Mouse (Mus musculus): Measurements from ENCODE around the gene Fbxl8. TPM values are rescaled to one million over a fixed set of nuclear protein-coding genes. Genes with fewer than 3 reads are reported as not detected.
A peak's percentile ranks its signal among the peaks of the same experiment; 100 is the strongest.

Gene Fbxl8
- polyA plus RNA-seq, 1 experiment from 2014 or later = 0.96 TPM

GRCm38 (mm10) chr8:105254966-105255350, 9.5 kb upstream of the Fbxl8 start, which contains the start of gene B3gnt9:
B3gnt9 (minus strand) TSS chr8:105255153.
- WGBS = 3% methylated on average over 14 of the region's 14 CpGs
- Histone ChIP-seq H3K9me3 (ENCODE audit: control insufficient read depth, low read length) (no peaks in the 10 kb centered on the region), H3K4me2 (ENCODE audit: low read length) (peak within 1 kb of the TSS; percentile 98), H3K4me1 (replicated peaks; ENCODE audit: control insufficient read depth, insufficient read depth, low read length) (peaks cover 23% of the 10 kb centered on the region), H3K36me3 (ENCODE audit: control insufficient read depth, insufficient read depth) (peaks cover 6% of the 10 kb centered on the region), H3K27me3 (replicated peaks; ENCODE audit: control insufficient read depth, insufficient read depth, low read length) (peaks cover 30% of the 10 kb centered on the region), H3K27ac (ENCODE audit: low read length) (no peak within 1 kb of the TSS), H3K9ac (replicated peaks; ENCODE audit: low read depth, low read length) (peak within 1 kb of the TSS; percentile 78), H3K4me3 (replicated peaks; ENCODE audit: low read length) (peak within 1 kb of the TSS; percentile 64)
- ATAC-seq = no peak

GRCm38 (mm10) chr8:105257318-105258114, 6.9 kb upstream of the Fbxl8 start:
- peaks cover 51% of the 10 kb centered on the region for H3K27me3 ChIP-seq (replicated peaks; ENCODE audit: control insufficient read depth, insufficient read depth, low read length)
- H3K4me3 ChIP-seq (replicated peaks; ENCODE audit: low read length) = no peak overlapping the region
- no peak overlapping the region for H3K27ac ChIP-seq (ENCODE audit: low read length)
- peaks cover 2% of the 10 kb centered on the region; the same call in 1 of the 2 replicates for H3K9me3 ChIP-seq (ENCODE audit: control insufficient read depth, low read length)
- H3K4me1 ChIP-seq (replicated peaks; ENCODE audit: control insufficient read depth, insufficient read depth, low read length) = peaks cover 24% of the 10 kb centered on the region
- H3K4me2 ChIP-seq (ENCODE audit: low read length) = no peak overlapping the region
- no peaks in the 10 kb centered on the region for H3K36me3 ChIP-seq (ENCODE audit: control insufficient read depth, insufficient read depth)
- WGBS = 68% methylated on average over 7 of the region's 7 CpGs
- H3K9ac ChIP-seq (replicated peaks; ENCODE audit: low read depth, low read length) = no peak overlapping the region
- no peak for ATAC-seq

- Histone ChIP-seq H3K9me3 (ENCODE audit: control insufficient read depth, low read length) (peaks cover 2% of the 10 kb centered on the region; the same call in 1 of the 2 replicates), H3K27ac (ENCODE audit: low read length) (no peak overlapping the region), H3K27me3 (replicated peaks; ENCODE audit: control insufficient read depth, insufficient read depth, low read length) (peaks cover 55% of the 10 kb centered on the region), H3K4me1 (replicated peaks; ENCODE audit: control insufficient read depth, insufficient read depth, low read length) (peaks cover 22% of the 10 kb centered on the region), H3K36me3 (ENCODE audit: control insufficient read depth, insufficient read depth) (no peaks in the 10 kb centered on the region), H3K9ac (replicated peaks; ENCODE audit: low read depth, low read length) (peak overlapping the region; percentile 13; the same call in 1 of the 2 replicates), H3K4me3 (replicated peaks; ENCODE audit: low read length) (peak overlapping the region; percentile 35), H3K4me2 (ENCODE audit: low read length) (peak overlapping the region; percentile 55)
- WGBS = 1% methylated on average over 55 of the region's 55 CpGs
- peak; percentile 35 for ATAC-seq
Observed at GRCm38 (mm10) chr8:105258911-105259720, 5.3 kb upstream of the Fbxl8 start.

GRCm38 (mm10) chr8:105259721-105260320, 4.6 kb upstream of the Fbxl8 start:
- ATAC-seq = peak; percentile 56
- peak overlapping the region; percentile 55 for H3K4me2 ChIP-seq (ENCODE audit: low read length)

GRCm38 (mm10) chr8:105260371-105261099, 3.9 kb upstream of the Fbxl8 start:
- H3K27me3 ChIP-seq (replicated peaks; ENCODE audit: control insufficient read depth, insufficient read depth, low read length) = peaks cover 60% of the 10 kb centered on the region

More at GRCm38 (mm10) chr8:105259721-105260320, 4.6 kb upstream of the Fbxl8 start:
- H3K27ac ChIP-seq (ENCODE audit: low read length) = no peak overlapping the region
- H3K9ac ChIP-seq (replicated peaks; ENCODE audit: low read depth, low read length) = 0 out of 2 replicates have a peak overlapping the region, but pooled peaks have one; percentile 13
- H3K36me3 ChIP-seq (ENCODE audit: control insufficient read depth, insufficient read depth) = no peaks in the 10 kb centered on the region
- peaks cover 58% of the 10 kb centered on the region for H3K27me3 ChIP-seq (replicated peaks; ENCODE audit: control insufficient read depth, insufficient read depth, low read length)
- H3K4me3 ChIP-seq (replicated peaks; ENCODE audit: low read length) = peak overlapping the region; percentile 35
- 3% methylated on average over 30 of the region's 30 CpGs for WGBS
- H3K4me1 ChIP-seq (replicated peaks; ENCODE audit: control insufficient read depth, insufficient read depth, low read length) = peaks cover 24% of the 10 kb centered on the region
- H3K9me3 ChIP-seq (ENCODE audit: control insufficient read depth, low read length) = peaks cover 2% of the 10 kb centered on the region; the same call in 1 of the 2 replicates

GRCm38 (mm10) chr8:105261326-105261980, 3.0 kb upstream of the Fbxl8 start:
- 87% methylated on average over 12 of the region's 12 CpGs for WGBS
- no peaks in the 10 kb centered on the region for H3K36me3 ChIP-seq (ENCODE audit: control insufficient read depth, insufficient read depth)

More at GRCm38 (mm10) chr8:105260371-105261099, 3.9 kb upstream of the Fbxl8 start:
- WGBS = 58% methylated on average over 7 of the region's 7 CpGs
- H3K27ac ChIP-seq (ENCODE audit: low read length) = no peak overlapping the region
- no peak for ATAC-seq
- no peaks in the 10 kb centered on the region for H3K36me3 ChIP-seq (ENCODE audit: control insufficient read depth, insufficient read depth)
- H3K4me1 ChIP-seq (replicated peaks; ENCODE audit: control insufficient read depth, insufficient read depth, low read length) = peaks cover 24% of the 10 kb centered on the region
- H3K9ac ChIP-seq (replicated peaks; ENCODE audit: low read depth, low read length) = no peak overlapping the region
- no peak overlapping the region for H3K4me3 ChIP-seq (replicated peaks; ENCODE audit: low read length)
- H3K4me2 ChIP-seq (ENCODE audit: low read length) = no peak overlapping the region
- H3K9me3 ChIP-seq (ENCODE audit: control insufficient read depth, low read length) = peaks cover 2% of the 10 kb centered on the region; the same call in 1 of the 2 replicates

DNA sequence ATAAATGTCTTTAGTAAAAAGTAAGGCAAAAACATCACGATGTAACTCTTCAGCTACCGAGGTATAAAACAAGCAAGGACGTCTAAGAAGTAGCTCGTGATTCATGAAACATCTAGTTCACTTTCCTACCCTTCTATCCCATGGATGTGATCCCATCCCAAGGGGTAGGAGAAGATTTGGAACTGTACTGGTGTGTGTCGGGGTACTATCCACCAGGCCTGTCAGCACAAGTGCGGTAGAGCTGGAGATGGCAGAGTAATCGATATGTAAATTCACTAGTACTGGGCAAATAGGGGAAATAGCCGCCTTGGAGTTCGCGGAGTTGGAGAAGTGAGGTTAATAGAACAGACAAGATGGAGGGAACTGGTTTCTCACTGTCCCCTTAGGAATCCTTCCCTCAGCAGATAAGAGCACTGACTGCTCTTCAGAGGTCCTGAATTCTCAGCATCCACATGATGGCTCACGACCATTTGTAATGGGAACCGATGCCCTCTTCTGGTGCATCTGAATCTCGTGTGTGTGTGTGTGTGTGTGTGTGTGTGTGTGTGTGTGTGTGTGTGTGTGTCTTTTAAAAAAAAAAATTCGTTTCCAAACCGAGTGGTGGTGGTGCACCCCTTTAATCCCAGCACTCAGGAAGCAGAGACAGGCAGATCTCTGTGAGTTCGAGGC, 1.1 kb upstream of the Fbxl8 start:
- peaks cover 78% of the 10 kb centered on the region for H3K27me3 ChIP-seq (replicated peaks; ENCODE audit: control insufficient read depth, insufficient read depth, low read length)
- H3K36me3 ChIP-seq (ENCODE audit: control insufficient read depth, insufficient read depth) = no peaks in the 10 kb centered on the region
- no peak overlapping the region; the same call in 1 of the 2 replicates for H3K4me3 ChIP-seq (replicated peaks; ENCODE audit: low read length)
- ATAC-seq = no peak
- no peak overlapping the region for H3K27ac ChIP-seq (ENCODE audit: low read length)
- no peak overlapping the region for H3K9ac ChIP-seq (replicated peaks; ENCODE audit: low read depth, low read length)
- peaks cover 5% of the 10 kb centered on the region for H3K9me3 ChIP-seq (ENCODE audit: control insufficient read depth, low read length)
- peaks cover 29% of the 10 kb centered on the region for H3K4me1 ChIP-seq (replicated peaks; ENCODE audit: control insufficient read depth, insufficient read depth, low read length)
- no peak overlapping the region for H3K4me2 ChIP-seq (ENCODE audit: low read length)
- WGBS = 38% methylated on average over 16 of the region's 16 CpGs

More at GRCm38 (mm10) chr8:105261326-105261980, 3.0 kb upstream of the Fbxl8 start:
- no peak for ATAC-seq
- Histone ChIP-seq H3K4me3 (replicated peaks; ENCODE audit: low read length) (no peak overlapping the region), H3K4me2 (ENCODE audit: low read length) (no peak overlapping the region), H3K9ac (replicated peaks; ENCODE audit: low read depth, low read length) (no peak overlapping the region), H3K4me1 (replicated peaks; ENCODE audit: control insufficient read depth, insufficient read depth, low read length) (peaks cover 24% of the 10 kb centered on the region), H3K27ac (ENCODE audit: low read length) (no peak overlapping the region), H3K27me3 (replicated peaks; ENCODE audit: control insufficient read depth, insufficient read depth, low read length) (peaks cover 66% of the 10 kb centered on the region), H3K9me3 (ENCODE audit: control insufficient read depth, low read length) (peaks cover 5% of the 10 kb centered on the region)

DNA sequence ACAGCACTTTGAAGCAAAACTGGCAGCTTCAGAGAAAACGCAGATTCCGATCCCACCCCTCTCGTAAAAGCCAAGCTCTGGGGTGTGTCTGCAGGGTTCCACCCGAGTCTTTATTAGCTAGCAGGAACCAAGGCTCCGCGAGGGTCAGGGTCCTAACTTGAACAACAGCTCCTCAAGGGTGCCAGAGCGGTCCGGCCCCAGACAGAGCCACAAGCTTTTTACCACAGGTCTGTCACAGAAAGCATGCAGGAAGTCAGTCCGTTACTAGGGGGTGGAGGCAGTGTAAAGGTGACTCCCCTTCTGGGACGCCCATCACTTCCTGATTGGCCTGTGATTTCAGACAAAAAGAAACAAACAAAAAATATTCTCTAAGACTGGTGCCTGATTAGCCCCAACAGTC, 680 bp downstream of the Fbxl8 start:
- no peak for ATAC-seq
- peak overlapping the region; percentile 89 for H3K4me2 ChIP-seq (ENCODE audit: low read length)
- H3K9me3 ChIP-seq (ENCODE audit: control insufficient read depth, low read length) = peaks cover 5% of the 10 kb centered on the region
- H3K9ac ChIP-seq (replicated peaks; ENCODE audit: low read depth, low read length) = no peak overlapping the region; the same call in 1 of the 2 replicates
- H3K36me3 ChIP-seq (ENCODE audit: control insufficient read depth, insufficient read depth) = no peaks in the 10 kb centered on the region
- no peak overlapping the region for H3K27ac ChIP-seq (ENCODE audit: low read length)
- H3K4me1 ChIP-seq (replicated peaks; ENCODE audit: control insufficient read depth, insufficient read depth, low read length) = peaks cover 29% of the 10 kb centered on the region
- peak overlapping the region; percentile 73 for H3K4me3 ChIP-seq (replicated peaks; ENCODE audit: low read length)
- H3K27me3 ChIP-seq (replicated peaks; ENCODE audit: control insufficient read depth, insufficient read depth, low read length) = peaks cover 79% of the 10 kb centered on the region
- 16% methylated on average over 10 of the region's 10 CpGs for WGBS

All from forebrain, embryonic 16.5 days (tissue).